Mouse (Mus musculus): ENCODE data around the gene 2010109A12Rik.

The 2010109A12Rik gene

GRCm38 (mm10) chr5:93229527-93229926 is 23.2 kb downstream of the 2010109A12Rik start:
- DNase-seq (ENCODE audit: low read depth, low spot score) = no peak

- no peak for DNase-seq (ENCODE audit: low read depth, low spot score)
Measured at GRCm38 (mm10) chr5:93231721-93232120, 25.4 kb downstream of the 2010109A12Rik start.

DNA sequence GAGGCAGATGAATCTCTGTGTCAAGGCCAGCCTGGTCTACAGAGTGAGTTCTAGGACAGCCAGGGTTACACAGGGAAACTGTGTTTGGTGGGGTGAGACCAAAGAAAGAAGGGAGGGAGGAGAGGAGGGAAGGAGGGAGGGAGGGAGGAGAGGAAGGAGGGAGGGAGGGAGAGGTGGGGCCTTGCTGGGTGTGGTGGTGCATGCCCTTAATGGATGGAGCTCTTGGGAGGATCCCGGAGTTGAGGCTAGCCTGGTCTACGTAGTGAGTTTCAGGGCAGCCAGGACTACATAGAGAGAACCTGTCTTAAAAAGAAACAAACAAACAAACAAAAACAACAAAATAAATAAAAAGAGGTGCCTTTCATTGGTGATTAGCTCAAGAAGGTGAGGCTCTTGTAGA is 26.5 kb downstream of the 2010109A12Rik start:
- DNase-seq (ENCODE audit: low read depth, low spot score) = no peak

DNA sequence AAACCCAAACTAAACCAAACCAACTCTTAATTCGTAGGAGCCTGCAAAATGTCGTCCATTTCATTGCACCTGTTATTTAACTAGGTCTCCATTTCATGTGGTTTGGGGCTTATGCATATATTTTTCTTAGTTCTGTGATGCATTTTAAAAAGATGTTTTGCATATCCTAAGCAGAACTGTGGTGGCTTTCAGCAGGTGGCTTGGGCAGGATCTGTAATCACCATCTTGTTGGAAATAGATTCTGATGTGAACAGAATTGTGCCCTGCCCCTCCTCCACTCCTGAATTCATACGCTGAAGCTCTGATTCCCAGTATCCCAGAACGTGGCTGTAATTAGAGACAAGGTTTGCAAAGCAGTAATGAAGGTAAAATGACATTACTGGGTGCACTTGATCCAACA is 27.8 kb downstream of the 2010109A12Rik start:
- DNase-seq (ENCODE audit: low read depth, low spot score) = no peak

- DNase-seq (ENCODE audit: low read depth, low spot score) = no peak
Measured at GRCm38 (mm10) chr5:93234605-93235004, 28.3 kb downstream of the 2010109A12Rik start.

GRCm38 (mm10) chr5:93235888-93236287 is 29.6 kb downstream of the 2010109A12Rik start:
- no peak for DNase-seq (ENCODE audit: low read depth, low spot score)

DNA sequence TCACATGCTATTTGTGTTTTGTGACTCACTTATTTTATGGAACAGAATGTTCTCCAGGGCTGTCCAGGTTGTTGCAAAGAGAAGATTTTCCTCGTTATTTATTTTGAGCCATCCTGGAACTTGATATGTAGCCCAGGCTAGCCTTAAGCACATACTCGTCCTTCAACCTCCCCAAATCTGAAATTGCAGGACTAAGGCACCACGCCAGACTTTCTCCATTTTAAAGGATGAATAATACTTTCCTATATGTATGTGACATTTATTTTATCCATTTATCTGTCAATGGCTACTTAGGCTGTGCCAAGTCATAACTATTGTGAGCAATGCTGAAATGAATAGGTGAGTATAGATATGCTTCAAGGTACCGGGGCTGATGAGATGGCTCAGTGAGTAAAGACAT is 30.2 kb downstream of the 2010109A12Rik start:
- DNase-seq (ENCODE audit: low read depth, low spot score) = no peak

GRCm38 (mm10) chr5:93239590-93240544 is 33.5 kb downstream of the 2010109A12Rik start:
- no peak for DNase-seq (ENCODE audit: low read depth, low spot score)

- DNase-seq (ENCODE audit: low read depth, low spot score) = no peak
Measured at GRCm38 (mm10) chr5:93245280-93245679, 39.0 kb downstream of the 2010109A12Rik start.

DNA sequence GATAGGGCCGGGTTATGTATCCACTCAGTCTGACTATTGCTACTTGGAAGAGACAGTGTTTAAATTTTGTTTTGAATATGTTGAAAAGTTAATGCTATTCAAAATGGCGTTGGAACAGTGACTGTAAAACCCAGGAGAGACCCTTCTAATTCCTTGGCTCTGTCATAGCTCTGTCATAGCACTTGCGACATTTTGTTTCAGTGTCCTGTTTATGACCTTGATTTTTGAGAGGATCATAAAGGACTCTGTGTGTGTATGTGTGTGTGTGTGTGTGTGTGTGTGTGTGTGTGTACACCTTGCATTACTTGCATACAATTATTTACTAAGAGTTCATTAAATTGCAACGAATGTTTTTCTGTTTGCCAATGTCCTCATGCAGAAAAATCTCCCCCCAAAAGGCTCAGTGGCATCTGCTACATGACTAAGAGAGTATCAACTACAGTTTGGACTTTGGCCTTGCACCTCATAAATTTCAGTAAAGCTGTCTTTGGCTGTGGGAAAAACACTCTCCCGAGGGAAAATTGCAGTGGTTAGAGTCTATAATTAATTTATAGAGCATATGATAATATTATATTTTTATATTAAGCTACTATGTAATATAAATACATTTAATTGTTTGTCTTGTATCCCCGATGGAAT is 43.7 kb downstream of the 2010109A12Rik start:
- DNase-seq (ENCODE audit: low read depth, low spot score) = no peak

DNA sequence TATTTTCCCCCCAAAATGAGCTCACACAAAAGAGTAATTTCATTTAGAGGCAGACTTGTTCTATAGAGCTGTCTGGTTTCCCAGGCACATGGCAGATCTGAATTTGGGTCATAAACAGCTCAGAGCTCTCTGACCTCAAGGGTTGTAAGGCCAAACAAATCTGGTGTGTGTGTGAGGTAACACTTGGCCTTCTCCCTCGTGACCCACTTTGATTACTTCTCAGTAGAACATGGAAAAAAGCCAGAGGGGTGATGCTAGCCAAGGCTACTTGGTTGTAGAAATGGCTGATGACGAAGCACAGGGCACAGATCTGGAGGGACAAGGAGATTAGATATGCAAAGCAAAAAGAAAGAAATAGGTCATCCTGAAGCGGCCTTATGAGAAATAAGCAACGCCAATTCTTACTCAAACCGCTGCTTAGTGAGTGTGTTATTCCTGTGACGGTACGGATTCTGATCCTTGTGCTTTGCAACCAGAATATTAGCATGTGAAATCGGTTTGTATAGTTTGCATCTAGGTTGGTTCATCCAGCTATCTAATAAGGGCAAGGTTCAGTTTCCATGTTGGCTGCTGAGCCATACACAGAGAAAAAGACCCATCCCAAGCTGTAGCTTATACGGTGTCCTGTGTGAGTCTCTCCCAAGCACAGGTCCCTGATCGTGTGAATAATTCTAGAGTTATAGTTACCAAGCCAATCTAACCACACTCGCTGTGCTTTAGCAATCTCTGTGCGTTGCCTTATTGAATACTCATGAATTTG is 44.9 kb downstream of the 2010109A12Rik start:
- no peak for DNase-seq (ENCODE audit: low read depth, low spot score)

- no peak for DNase-seq (ENCODE audit: low read depth, low spot score)
Measured at GRCm38 (mm10) chr5:93255759-93256265, 49.5 kb downstream of the 2010109A12Rik start.

DNA sequence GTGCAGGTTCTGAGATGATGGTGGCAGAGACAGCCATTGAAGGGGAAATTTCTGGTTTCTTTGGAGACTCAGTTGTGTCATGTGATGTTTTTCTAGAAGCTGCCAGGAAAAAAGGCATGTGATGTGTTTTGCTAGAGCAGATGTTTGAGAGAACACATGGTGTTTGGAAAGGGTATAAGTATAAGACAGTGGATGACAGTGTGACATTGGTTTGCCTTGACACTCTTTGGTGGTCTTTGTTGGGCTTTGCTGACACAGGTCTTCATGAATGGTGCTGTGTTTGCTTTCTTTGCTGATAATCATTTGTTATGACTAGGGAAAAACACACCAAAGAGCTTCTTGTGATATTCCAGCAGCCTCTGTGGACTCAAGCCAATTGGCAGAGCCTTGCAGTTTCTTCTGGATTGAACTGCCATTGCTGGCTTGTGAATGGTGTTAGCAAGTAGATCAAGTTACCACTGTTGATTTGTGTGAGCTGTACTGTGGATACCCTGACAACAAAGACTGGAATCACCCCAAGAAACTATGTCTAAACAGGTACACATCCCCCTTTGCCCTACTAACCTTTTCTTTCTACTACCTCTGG is 50.6 kb downstream of the 2010109A12Rik start:
- DNase-seq (ENCODE audit: low read depth, low spot score) = no peak

GRCm38 (mm10) chr5:93259349-93259748 is 53.0 kb downstream of the 2010109A12Rik start:
- DNase-seq (ENCODE audit: low read depth, low spot score) = no peak

GRCm38 (mm10) chr5:93260983-93261382 is 54.7 kb downstream of the 2010109A12Rik start:
- no peak for DNase-seq (ENCODE audit: low read depth, low spot score)

GRCm38 (mm10) chr5:93262751-93263150 is 56.4 kb downstream of the 2010109A12Rik start:
- DNase-seq (ENCODE audit: low read depth, low spot score) = no peak
